Mouse (Mus musculus): ENCODE data around the gene Myo1a. TPM values are rescaled to one million over a fixed set of nuclear protein-coding genes. Genes with fewer than 3 reads are reported as not detected.

The Myo1a gene
- polyA plus RNA-seq, 1 experiment, result 0.51 TPM

DNA sequence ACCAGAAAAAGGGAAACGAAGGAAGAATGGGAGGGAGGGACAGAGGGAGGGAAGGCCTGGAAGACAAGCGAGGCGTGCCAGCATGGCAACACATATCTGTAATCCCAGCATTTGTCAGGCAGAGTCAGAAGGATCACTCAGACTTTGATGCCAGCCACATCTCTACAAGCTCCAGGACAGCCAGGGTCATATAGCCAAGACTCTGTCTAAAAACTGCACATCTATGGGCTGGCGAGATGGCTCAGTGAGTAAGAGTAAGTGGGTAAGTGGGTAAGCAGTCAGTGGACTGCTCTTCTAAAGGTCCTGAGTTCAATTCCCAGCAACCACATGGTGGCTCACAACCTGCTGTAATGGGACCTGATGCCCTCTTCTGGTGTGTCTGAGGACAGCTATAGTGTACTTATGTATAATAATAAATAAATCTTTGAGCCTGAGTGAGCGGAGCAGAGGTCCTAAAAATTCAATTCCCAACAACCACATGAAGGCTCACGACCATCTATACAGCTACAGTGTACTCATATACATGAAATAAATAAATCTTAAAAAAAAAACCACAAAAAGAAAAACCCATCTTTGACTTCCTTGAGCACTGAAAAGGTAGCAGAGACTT, 30.8 kb upstream of the Myo1a start:
- TF ChIP-seq POLR2A (IDR thresholded peaks at IDR 0.05; ENCODE audit: low read depth, low read length) (no peak), CTCF (IDR thresholded peaks at IDR 0.05; ENCODE audit: borderline replicate concordance, insufficient read depth, low read length) (no peak)
- H3K4me3 ChIP-seq (ENCODE audit: insufficient read depth, low read length), result no peak overlapping the region
- no peaks in the 10 kb centered on the region; the same call in 1 of the 2 replicates for H3K4me1 ChIP-seq (ENCODE audit: control insufficient read depth, insufficient read depth, low read length)
- no peak overlapping the region for H3K27ac ChIP-seq (ENCODE audit: insufficient read depth, low read length)

DNA sequence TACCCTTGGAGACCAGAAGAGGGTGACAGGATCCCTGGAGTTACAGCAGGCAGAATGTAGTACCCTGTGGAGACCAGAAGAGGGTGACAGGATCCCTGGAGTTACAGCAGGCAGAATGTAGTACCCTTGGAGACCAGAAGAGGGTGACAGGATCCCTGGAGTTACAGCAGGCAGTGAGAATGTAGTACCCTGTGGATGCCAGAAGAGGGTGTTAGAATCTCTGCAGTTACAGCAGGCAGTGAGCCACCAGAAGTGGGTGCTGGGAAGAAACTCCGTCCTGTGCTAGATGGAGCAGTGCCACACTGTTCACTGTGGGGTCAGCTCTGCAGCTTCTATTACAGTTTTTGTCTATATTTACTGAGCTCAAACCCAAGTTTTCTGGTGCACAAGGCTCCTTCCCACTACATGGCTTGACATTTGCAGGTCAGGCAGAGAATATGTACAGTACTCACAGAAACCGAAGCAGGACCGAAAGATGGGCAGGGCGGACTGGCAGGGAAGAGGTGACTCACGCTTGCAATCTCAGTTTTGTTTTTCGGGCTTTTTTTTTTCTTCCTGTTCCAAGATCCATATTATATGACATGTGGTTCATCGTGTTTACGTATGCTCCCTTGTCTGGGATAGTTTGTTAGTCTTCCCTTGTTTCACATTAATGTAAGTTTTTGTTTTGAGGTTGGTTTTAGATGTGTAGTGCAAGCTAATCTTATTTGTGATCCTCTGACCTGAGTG, 30.0 kb upstream of the Myo1a start:
- no peak for TF ChIP-seq POLR2A (IDR thresholded peaks at IDR 0.05; ENCODE audit: low read depth, low read length)
- peak; percentile 34; the same call in 1 of the 2 replicates for TF ChIP-seq CTCF (IDR thresholded peaks at IDR 0.05; ENCODE audit: borderline replicate concordance, insufficient read depth, low read length)
- Histone ChIP-seq H3K27ac (ENCODE audit: insufficient read depth, low read length) (peak overlapping the region; percentile 27), H3K4me3 (ENCODE audit: insufficient read depth, low read length) (no peak overlapping the region), H3K4me1 (ENCODE audit: control insufficient read depth, insufficient read depth, low read length) (no peaks in the 10 kb centered on the region)

DNA sequence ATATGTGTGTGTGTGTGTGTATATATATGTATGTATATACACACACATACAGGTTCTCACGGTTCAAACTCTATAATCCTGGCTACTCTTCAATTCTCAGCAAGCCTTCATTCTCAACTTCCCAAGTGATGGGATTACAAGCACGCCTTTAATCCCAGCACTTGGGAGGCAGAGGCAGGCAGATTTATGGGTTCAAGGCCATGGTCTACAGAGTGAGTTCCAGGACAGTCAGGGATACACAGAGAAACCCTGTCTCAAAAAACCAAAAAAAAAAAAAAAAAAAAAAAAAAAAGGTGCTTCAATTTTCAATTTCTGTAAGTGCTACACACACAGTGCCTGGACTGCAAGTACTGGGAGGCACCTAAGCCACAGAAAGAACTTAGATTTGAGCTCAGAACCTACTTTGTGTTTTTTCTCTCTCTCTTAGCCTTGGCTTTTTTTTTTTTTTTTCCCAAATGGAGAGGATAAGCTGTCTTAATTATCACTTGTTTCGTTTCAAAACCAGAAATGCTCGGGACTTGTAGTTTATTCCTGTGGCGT, 29.0 kb upstream of the Myo1a start:
- H3K4me3 ChIP-seq (ENCODE audit: insufficient read depth, low read length), result peak overlapping the region; percentile 87; the same call in 1 of the 2 replicates
- H3K27ac ChIP-seq (ENCODE audit: insufficient read depth, low read length), result peak overlapping the region; percentile 74
- no peaks in the 10 kb centered on the region for H3K4me1 ChIP-seq (ENCODE audit: control insufficient read depth, insufficient read depth, low read length)
- TF ChIP-seq CTCF (IDR thresholded peaks at IDR 0.05; ENCODE audit: borderline replicate concordance, insufficient read depth, low read length) (no peak), POLR2A (IDR thresholded peaks at IDR 0.05; ENCODE audit: low read depth, low read length) (no peak)

DNA sequence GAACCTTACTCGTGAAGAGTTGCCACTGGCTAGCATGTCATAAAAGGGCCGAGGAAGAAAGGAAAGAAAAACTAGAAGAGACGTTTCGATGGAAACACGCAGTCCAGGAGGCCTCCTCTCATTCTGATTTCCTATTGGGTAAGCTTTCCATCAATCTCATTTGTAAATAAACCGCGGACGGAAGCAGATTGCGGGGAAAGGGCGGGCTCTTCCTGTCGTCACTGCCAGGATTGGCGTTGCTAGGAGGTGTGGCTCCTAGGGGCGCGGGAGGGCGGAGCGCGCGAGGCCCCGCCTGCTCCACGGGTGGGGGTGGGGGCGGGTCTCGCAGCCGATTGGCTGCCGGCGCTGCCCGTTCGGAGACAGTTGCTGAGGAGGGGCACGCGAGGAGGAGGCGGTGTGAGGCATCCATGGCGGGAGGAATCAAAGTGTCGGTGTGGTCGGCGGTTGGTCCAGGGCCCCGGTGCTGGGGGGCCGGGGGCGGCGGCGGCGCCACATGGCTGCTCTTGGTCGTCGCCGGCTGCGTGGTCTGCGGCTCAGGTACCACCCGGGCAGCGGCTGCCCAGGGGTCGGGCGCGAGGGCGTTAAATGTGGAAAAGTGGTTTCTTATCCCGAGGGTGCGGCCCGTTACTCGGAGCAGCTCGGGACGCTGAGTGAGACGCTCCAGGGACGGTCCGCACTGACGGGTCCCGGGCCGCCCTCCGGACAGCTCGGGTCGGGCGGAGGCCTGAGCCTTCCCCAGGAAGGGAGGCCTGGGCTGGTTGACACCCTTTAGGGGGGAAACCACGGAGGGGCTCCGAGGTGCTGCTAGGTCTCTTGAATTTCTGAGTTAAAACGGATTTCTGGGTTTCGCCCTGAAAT, 28.1 kb upstream of the Myo1a start:
- TF ChIP-seq POLR2A (IDR thresholded peaks at IDR 0.05; ENCODE audit: low read depth, low read length) (peak; percentile 58), CTCF (IDR thresholded peaks at IDR 0.05; ENCODE audit: borderline replicate concordance, insufficient read depth, low read length) (no peak)
- Histone ChIP-seq H3K4me3 (ENCODE audit: insufficient read depth, low read length) (peak overlapping the region; percentile 87), H3K27ac (ENCODE audit: insufficient read depth, low read length) (peak overlapping the region; percentile 74), H3K4me1 (ENCODE audit: control insufficient read depth, insufficient read depth, low read length) (no peaks in the 10 kb centered on the region)

DNA sequence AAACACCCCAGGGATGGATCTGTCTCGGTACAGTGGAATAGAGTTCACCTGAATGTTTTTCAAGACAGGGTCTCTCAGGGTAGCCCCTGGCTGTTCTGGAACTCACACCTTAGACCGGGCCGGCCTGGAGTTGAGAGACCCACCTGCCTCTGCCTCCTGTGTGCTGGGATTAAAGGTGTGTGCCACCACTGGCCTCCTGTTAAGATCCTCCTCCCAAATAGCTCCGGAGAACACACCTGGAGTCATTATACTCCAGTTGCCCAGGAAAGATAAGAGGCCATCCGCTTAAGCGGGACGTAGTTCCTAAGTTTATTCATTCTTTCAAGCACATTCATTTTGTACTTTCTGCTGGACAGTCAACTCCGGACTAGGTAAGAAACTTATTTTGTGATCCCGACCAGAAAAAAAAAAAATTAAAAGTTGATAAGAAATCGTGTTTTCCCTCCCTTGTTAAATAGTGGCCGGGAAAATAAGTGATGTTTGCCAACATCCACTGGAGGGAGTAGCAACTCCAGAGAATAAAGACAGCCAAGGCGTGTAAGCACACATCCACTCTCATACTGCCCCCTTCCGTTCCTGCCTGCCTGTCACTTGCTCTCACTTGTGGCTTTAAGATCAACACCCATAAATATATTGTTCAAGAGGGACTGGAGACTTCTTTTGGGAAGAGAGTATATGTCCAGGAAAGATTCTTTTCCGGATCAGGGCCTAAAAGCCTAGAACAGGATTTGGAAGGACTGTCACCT, 27.2 kb upstream of the Myo1a start:
- peaks cover 3% of the 10 kb centered on the region for H3K4me1 ChIP-seq (ENCODE audit: control insufficient read depth, insufficient read depth, low read length)
- TF ChIP-seq CTCF (IDR thresholded peaks at IDR 0.05; ENCODE audit: borderline replicate concordance, insufficient read depth, low read length) (peak; percentile 93), POLR2A (IDR thresholded peaks at IDR 0.05; ENCODE audit: low read depth, low read length) (no peak)
- H3K4me3 ChIP-seq (ENCODE audit: insufficient read depth, low read length), result peak overlapping the region; percentile 83
- no peak overlapping the region for H3K27ac ChIP-seq (ENCODE audit: insufficient read depth, low read length)

DNA sequence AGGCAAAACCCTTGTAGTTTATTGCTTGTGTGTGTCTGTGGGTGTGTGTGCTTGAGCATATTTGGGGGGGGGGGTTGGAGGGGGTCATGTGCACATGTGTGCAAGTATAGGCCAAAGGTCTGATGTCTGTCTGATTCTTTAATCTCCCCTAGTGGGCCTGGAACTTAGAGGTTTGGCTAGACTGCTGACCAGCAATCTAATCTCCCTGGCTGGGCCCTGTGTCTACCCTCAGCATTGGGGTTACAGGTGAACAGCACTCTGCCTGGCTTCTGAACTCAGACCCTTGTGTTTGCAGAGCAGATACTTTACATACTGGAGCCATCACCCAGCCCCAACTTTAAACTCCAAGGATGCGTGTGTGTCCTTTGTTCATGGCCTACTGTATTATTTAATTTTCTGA, 25.8 kb upstream of the Myo1a start:
- TF ChIP-seq POLR2A (IDR thresholded peaks at IDR 0.05; ENCODE audit: low read depth, low read length) (no peak), CTCF (IDR thresholded peaks at IDR 0.05; ENCODE audit: borderline replicate concordance, insufficient read depth, low read length) (no peak)
- peaks cover 7% of the 10 kb centered on the region for H3K4me1 ChIP-seq (ENCODE audit: control insufficient read depth, insufficient read depth, low read length)
- H3K27ac ChIP-seq (ENCODE audit: insufficient read depth, low read length), result no peak overlapping the region
- no peak overlapping the region for H3K4me3 ChIP-seq (ENCODE audit: insufficient read depth, low read length)

DNA sequence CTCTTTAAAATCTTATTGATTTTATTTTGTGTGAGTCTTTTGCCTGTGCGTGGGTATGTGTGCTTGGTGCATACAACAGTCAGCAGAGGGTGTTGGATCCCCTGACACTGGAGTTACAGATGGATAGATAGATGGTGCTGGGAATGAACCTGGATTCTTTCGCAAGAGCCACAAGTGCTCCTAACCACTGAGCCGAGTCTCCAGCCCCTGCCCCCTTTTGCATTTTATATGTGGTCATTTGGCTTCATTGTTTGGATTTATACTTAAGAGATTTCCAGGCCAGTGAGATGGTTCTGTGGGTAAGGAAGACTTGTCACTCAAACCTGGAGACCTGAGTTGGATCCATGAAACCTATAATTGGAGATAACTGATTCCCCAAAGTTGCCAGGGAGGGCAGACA, 25.1 kb upstream of the Myo1a start:
- Histone ChIP-seq H3K4me1 (ENCODE audit: control insufficient read depth, insufficient read depth, low read length) (peaks cover 7% of the 10 kb centered on the region), H3K27ac (ENCODE audit: insufficient read depth, low read length) (no peak overlapping the region), H3K4me3 (ENCODE audit: insufficient read depth, low read length) (no peak overlapping the region)
- TF ChIP-seq POLR2A (IDR thresholded peaks at IDR 0.05; ENCODE audit: low read depth, low read length) (no peak), CTCF (IDR thresholded peaks at IDR 0.05; ENCODE audit: borderline replicate concordance, insufficient read depth, low read length) (no peak)

DNA sequence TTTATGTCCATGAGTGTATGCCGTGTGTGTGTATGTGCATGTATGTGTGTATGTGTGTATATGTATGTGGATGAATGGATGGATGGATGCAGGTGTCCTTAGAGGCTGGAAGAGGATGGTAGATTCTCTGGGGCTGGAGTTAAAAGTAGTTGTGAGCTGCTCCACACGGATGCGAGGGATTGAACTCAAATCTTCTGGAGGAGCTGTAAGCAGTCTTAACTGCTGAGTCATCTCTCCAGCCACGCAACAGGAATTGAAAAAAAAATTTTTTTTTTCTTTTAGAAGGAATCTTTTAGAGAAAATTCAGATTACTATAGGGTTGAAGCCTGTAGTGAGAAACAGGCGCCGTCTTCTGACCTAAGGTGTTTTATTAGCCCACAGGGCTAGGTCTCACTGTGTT, 22.1 kb upstream of the Myo1a start:
- no peak overlapping the region for H3K4me3 ChIP-seq (ENCODE audit: insufficient read depth, low read length)
- TF ChIP-seq CTCF (IDR thresholded peaks at IDR 0.05; ENCODE audit: borderline replicate concordance, insufficient read depth, low read length) (no peak), POLR2A (IDR thresholded peaks at IDR 0.05; ENCODE audit: low read depth, low read length) (no peak)
- H3K27ac ChIP-seq (ENCODE audit: insufficient read depth, low read length), result peak overlapping the region; percentile 71; the same call in 1 of the 2 replicates
- H3K4me1 ChIP-seq (ENCODE audit: control insufficient read depth, insufficient read depth, low read length), result peaks cover 10% of the 10 kb centered on the region

DNA sequence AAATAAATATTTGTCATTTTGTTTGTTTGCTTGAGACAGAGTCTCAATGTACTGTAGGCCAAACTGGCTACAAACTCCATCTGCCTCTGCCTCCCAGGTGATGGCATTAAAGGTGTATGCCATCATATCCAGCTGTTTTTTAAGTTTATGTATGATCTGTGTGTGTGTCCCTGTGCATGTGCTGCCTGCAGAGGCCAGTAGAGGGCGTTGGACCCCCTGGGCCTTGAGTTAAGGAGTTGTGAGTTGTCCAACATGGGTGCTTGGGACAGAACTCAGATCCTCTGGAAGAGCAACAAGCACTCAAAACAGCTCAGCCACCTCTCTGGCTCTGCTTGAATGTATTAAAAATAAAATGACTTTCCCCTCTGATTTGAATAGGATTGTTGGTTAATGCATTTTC, 13.9 kb upstream of the Myo1a start:
- H3K4me1 ChIP-seq (ENCODE audit: control insufficient read depth, insufficient read depth, low read length), result no peaks in the 10 kb centered on the region
- H3K4me3 ChIP-seq (ENCODE audit: insufficient read depth, low read length), result no peak overlapping the region
- no peak overlapping the region for H3K27ac ChIP-seq (ENCODE audit: insufficient read depth, low read length)
- no peak for TF ChIP-seq CTCF (IDR thresholded peaks at IDR 0.05; ENCODE audit: borderline replicate concordance, insufficient read depth, low read length)
- no peak for TF ChIP-seq POLR2A (IDR thresholded peaks at IDR 0.05; ENCODE audit: low read depth, low read length)

Measured in embryonic fibroblast, embryonic 13.5 days (primary cell).